Mouse (Mus musculus): ENCODE measurements at regions not wholly inside any gene's neighbourhood (a gene's known extent, or its start where the extent isn't known, plus 50 kb on each side); places are given as distances from the start of the nearest gene placed in this dataset.

DNA sequence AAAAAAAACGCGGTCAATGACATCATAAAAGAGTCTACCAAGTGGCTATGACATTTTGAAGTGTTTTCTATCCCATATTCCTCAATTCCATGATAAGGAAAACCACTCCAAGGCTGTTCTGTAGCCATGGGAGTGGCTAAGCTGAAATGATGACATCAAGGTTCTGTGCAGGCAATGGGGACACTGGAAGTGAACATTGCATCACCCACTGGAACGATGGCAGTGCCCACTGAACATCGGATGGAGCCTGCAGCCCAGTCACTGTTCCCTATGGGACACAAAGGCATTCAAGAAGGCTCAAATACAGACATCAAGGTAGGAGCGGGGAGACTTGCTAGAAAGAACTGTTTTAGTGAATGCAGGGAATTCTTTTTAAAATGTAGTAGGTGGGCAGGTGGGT, 410.8 kb downstream of the Cd83 start:
- no peak for DNase-seq (ENCODE audit: low spot score)

DNA sequence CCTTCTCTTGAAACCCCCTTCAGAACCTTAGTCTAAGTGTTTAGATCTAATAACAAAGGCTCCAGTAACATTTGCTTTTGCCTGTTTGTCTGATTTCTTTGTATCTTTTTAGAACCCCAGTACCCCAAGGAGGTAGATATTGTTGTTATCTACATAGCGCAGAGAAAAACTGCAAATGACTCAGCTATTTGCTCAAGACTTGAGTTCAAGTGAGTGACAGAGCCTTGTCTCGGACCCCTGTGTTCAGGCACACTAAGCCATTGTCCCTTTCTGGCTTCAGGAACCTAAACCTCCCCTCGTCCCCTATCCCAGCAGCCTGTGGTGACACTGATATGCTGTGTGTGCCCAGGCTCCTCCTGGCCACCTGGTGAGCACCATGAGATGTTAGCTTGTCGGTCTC, 421.5 kb downstream of the Cd83 start:
- DNase-seq (ENCODE audit: low spot score) = no peak

DNA sequence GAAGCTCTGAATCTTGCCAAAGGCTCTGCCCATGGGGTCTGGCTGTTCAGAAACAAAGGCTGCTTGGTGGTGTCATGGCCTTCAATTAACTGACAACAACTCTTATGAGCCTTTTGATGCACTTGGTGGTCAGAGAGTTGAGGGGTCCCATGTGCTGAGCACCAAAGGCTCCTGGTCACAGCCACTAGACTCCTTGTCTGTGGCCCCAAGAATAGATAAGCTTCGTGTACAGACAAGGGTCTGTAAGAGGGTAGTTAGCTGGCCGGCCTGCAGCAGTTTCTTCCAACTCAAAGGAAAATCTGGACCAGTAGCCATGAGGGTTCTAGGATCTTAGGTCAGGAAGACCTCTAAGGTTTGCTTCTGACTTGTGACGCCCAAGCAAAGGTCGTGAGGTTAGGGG, 421.9 kb downstream of the Cd83 start:
- no peak for DNase-seq (ENCODE audit: low spot score)

DNA sequence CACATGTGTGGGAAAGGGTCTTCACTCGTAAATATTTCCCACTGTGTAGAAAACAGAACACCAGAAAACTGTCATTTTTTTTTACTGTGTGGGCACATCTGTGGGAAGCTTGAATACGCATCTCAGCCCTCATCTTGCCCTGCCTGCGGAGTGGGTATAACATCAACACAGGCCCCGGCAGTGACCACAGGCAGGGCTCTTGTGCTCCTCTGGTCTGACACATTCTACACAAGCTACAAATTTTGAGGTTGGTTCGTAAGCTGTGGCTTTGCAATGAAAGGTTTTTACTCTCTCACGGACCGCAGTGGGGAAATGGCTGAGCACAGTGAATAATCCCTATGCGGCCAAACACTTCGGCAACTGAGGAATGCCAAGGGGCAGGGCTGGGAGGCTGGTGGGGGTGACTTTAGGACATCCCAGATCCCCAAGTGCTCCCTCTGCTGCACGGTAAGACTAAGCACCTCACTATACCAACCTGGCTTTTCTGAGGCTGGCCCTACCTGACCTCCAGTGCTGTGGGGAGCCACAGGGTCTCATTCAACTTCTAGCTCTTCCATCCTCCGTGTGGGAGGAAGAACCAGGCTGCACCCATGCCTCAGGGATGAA, 422.9 kb downstream of the Cd83 start:
- no peak for DNase-seq (ENCODE audit: low spot score)

- DNase-seq (ENCODE audit: low spot score) = no peak
Measured at GRCm38 (mm10) chr13:44209036-44209435, 424.5 kb downstream of the Cd83 start.

DNA sequence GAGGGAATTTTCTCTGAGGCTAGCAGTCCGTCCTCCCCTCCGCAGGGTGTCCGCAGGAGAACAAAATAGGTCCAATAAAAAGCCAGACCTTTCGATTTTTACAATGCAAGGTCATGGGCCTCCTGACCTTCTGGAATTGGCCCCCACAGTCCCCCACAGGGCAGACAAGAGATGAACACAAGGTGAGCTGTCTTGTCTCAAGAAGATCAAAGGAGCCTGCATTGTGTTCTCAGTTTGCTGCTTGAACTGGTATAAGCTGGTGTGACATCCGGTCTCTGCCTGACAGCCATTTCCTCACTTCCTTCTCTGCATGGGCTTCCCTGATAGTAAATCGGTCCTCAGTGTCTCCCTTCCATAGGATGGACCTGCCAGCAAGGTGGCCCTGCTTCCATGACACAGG, 425.5 kb downstream of the Cd83 start:
- no peak for DNase-seq (ENCODE audit: low spot score)

DNA sequence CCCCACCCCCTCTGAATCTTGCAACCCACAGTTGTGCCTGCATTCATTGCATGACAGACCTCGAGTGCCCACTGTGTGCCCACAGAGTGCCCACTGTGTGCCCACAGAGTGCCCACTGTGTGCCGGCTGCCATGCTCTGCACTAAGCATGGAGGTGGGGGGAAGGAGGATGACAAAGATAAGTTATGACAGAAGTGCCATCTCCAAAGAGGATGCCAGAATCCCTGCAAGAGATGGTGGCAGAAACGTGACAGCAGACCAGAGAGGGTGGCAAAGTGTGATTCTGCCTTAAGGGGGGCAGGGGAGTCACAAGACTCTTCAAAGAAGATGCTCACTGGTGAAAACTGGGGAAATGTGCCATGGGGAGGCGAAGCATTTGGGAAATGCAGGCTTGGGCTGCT, 427.8 kb downstream of the Cd83 start:
- no peak for DNase-seq (ENCODE audit: low spot score)

DNA sequence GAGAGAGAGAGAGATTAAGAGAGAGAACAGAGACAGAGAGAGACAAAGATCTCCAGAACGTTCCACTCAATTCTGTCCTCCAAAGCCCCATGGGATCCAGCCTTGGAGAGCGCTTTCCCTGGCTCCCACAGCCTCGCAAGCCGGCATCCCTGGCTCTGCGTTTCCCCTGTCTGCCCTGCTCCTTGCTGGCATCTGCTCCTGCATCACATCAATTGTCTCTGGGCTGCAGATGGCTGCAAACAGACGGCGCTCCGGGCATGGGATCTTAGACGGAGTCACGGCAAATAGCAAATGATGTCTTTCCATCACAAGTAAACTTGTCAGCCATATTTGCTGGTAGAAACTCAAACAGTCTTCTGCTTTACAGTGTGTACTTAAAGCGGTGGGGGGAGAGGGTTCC, 428.4 kb downstream of the Cd83 start:
- DNase-seq (ENCODE audit: low spot score) = no peak

DNA sequence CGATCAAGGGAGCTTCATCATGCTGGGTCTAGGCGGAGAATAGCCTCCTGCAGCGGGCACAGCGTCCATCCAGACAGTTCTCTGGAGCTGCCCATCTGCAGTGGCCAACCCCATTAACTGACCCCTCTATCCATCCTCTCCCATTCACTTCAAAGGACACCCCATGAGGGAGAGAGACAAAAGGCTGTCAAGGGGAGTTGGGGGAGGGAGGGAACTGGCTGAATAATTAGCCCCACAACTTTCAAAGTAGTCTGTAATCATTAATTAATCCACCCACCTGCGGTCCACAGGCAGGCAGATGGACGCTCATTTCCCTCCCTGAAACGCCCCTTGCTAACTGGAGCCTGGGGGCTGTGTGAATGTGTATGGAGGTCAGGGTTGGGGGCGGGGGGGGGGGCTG, 433.7 kb downstream of the Cd83 start:
- DNase-seq (ENCODE audit: low spot score) = no peak

GRCm38 (mm10) chr13:44221721-44222120, 437.1 kb downstream of the Cd83 start:
- no peak for DNase-seq (ENCODE audit: low spot score)

- DNase-seq (ENCODE audit: low spot score) = no peak
Measured at GRCm38 (mm10) chr13:44222335-44222734, 437.8 kb downstream of the Cd83 start.

GRCm38 (mm10) chr13:44227706-44228459, 443.3 kb downstream of the Cd83 start:
- no peak for DNase-seq (ENCODE audit: low spot score)

- DNase-seq (ENCODE audit: low spot score) = no peak
Measured at GRCm38 (mm10) chr13:44228540-44229135, 444.1 kb downstream of the Cd83 start.

DNA sequence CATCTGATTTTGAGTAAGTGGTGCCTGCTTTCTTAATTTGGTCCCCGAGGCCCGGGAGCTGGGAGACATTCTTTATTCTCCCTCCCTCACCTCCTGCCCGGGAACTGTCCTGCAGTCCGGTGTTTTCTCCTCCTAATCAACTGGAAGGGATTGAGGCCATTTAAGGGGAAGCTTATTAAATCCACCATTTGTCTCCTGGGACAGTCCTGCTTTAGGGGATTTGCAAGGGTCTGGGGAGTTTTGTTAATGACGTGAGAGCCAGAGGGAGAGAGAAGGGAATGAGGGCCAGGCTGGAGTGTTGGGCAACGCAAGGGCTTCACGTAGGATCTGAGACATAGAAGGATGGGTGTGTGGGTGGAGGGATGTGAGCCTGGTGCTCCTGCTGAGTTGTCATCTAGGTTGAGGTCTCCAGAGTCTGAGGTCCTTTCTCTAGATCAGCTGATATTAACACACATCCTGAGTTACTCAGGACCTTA, 444.6 kb downstream of the Cd83 start:
- DNase-seq (ENCODE audit: low spot score) = no peak

DNA sequence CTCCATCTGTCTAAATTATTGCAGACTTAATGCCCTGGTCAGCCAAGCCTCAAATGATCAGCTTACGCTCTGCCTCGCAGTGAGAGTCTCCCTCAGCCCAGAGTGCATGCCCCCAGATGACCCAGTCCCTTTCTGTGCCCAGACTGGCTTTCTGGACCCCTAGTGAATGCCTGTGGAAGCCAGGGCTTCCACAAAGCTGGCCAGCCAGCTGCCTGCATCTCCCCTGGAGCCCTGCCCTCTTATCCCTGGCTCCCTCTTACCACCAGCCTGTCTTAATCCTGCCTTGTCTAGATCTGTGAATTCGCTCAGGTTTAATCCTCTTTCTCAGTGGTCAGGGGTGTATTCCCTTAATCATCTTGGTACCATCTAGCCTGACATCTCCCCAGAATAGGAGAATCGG, 446.8 kb downstream of the Cd83 start:
- no peak for DNase-seq (ENCODE audit: low spot score)

DNA sequence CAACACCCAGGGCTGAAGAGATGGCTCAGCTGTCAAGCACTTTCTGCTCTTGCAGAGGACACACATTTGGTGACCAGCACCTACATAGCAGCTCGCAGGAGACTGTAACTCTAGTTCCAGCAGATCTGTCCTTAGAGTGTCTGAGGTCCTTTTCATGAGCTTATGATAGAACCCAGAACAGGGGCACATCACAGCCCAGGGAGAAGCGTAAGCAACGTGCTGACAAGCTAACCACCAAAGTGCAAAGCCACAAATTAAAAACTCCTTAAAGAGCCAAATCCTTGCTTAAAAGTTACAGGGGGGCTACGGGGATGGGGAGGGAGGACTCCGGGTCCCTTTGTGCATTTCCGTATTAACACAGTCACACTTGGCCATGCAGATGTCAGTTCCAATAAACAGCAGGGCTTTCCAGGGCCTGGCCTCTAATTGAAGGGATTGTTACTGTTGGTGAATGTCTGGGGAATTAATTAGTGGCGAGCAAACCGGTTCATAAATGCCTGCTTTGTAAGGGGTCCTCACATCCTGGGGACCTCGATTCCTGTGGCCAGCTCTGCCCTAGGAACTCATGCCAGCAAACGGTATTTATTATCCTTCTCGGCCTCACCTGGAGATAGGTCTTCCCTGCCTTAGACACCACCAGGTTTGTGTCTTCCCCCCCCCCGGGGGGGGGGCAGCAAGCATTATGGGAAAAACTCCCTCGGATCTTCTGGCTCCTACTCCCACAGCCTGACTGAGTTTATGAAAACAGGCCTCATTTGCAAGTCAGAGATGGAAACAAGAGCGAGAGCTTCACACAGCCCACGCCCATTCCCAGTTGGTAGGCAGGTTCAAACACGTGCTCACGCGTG, 447.5 kb downstream of the Cd83 start:
- peak; percentile 80 for DNase-seq (ENCODE audit: low spot score)

DNA sequence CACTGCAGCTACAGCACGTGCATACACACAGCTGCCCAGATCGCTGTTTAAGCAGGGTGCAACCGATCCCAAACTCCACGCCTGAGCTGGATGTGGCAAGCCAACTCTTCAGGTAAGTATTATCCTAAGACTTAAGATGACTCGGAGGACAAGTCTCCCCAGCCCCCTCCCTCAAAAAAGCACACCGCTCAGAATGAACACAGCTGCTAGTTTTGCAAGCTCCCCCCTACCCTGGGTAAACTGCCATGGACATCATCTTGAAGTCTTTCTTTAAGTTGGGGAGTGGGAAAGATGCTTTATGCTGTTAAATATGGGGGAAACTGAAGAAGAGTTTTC, 448.1 kb downstream of the Cd83 start:
- no peak for DNase-seq (ENCODE audit: low spot score)

DNA sequence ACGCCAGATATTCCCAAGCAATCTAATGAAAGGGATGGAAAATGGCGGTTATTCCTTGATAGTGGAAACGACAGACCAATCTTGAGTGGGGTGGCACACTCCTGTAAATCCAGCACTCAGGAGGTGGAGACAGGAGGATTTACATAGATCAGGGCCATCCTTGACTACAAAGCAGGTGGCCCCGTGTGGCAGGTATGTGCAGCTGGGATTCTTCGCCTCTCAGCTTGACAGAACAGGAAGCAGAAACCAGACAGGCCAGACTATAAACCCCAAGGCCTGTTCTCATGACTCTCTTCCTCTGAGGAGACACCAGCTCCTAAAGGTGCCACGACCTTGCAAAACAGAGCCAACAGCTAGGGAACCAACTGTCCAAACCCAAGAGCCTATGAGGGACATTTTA, 449.7 kb downstream of the Cd83 start:
- no peak for DNase-seq (ENCODE audit: low spot score)

- no peak for DNase-seq (ENCODE audit: low spot score)
Measured at GRCm38 (mm10) chr13:44235236-44235635, 450.7 kb downstream of the Cd83 start.

GRCm38 (mm10) chr13:44235941-44236340, 451.4 kb downstream of the Cd83 start:
- no peak for DNase-seq (ENCODE audit: low spot score)

DNA sequence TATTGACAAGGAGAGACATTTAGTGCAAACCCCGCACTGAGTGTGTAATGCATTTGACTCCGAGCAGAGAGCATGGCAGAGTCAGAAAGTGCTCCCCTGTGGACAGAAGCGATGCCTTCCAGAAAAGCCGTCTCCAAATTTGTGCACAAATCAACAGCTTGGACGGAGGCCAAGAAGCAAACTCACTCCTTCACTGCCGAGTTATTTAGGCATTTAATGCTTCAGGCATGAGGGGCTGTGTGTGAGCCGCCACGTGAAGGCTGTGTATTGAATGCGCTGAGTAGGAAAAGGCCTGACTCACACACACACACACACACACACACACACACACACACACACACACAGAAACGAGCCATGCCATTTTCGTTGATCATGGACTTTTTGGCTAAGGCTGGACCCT, 453.7 kb downstream of the Cd83 start:
- DNase-seq (ENCODE audit: low spot score) = peak; percentile 45

DNA sequence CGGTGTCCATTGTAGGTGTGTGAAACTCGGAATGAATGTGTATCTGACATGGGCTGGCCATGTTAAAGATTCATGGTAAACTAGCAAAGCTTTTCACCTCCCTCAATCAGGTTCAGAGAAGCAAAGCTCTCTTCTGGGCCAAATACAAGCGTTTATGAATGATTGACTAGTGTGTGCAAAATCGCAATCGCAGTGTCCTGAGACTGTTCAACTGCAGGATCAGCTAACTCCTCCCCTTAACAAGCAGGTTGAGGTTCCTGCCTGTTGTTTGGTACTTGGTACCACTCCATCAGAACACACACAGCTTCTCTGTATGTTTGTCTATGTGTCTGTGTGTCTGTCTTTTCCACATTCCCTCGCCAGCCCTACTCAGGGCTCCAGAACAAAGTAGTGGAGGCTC, 458.6 kb downstream of the Cd83 start:
- DNase-seq (ENCODE audit: low spot score) = no peak
